Mouse (Mus musculus) cerebellum, adult 2 months (tissue): ENCODE results near the gene Pgpep1l.

Source experiments
- CTCF ChIP-seq: fragments of 200-500 bp; IDR thresholded peaks from 2 replicates; pipeline ENCODE4 v1.5.1; 2011; ENCODE audit warnings: low read depth, mild to moderate bottlenecking, control low read depth, low read length, moderate library complexity, borderline replicate concordance; ENCODE audit not compliant: insufficient read depth
- POLR2A ChIP-seq: fragments of 200-500 bp; IDR thresholded peaks from 2 replicates; pipeline ENCODE4 v1.6.1; 2011; ENCODE audit warnings: low read length, control low read depth, borderline replicate concordance; ENCODE audit not compliant: insufficient read depth

DNA sequence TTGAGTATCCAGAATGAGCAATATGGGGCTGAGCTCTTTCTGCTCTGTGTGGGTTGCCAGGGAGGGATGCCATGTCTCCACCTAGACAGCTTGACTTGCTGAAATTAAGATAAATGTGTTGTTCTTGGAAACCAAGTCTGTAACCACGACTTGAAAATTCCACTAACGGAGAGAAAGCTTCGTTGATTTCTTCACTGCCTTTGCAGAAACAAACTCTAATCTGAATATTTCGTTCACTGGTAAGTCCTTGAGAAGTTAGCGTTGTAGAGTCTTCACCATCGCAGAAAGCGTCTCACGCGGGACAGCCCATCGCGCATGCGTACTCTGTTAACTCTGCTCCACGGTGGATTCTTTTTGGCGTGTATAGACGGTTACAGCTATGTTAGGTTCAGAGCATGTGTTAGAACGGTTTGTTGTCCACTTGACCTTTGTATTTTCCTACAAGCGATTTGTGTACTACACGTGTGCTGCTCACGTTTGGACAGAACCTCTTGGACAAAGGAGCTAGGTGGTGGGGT lies 16.4 kb upstream of the Pgpep1l start:
- TF ChIP-seq POLR2A (no peak), CTCF (no peak)
